Mouse (Mus musculus): Measurements from ENCODE around the gene Mmrn2.

- TF ChIP-seq CTCF (IDR thresholded peaks at IDR 0.05; ENCODE audit: low read depth, low read length) (no peak), POLR2A (IDR thresholded peaks at IDR 0.05; ENCODE audit: extremely low read depth, insufficient read depth, low read length) (no peak)
These were observed 45.8 kb downstream of the Mmrn2 start for GRCm38 (mm10) chr14:34421078-34421477.

All from liver, adult 2 months (tissue).